Mouse (Mus musculus) hindbrain, embryonic 12.5 days (tissue): ENCODE data around the gene Tdo2. TPM values are rescaled to one million over a fixed set of nuclear protein-coding genes. Genes with fewer than 3 reads are reported as not detected.

Experiments used
- ATAC-seq: fragments of 200-750 bp; cut with Nextera tagmentation; 2 replicates; pipeline ENCODE4 v1.8.0; 2017; ENCODE audit warnings: moderate TSS enrichment; ENCODE audit not compliant: low FRiP score
- H3K27ac ChIP-seq: fragments of 300-500 bp; sonication (generic); 2 replicates; pipeline ENCODE4 v1.5.1; 2016; ENCODE audit warnings: mild to moderate bottlenecking
- H3K27me3 ChIP-seq: fragments of 300-500 bp; sonication (generic); 2 replicates; pipeline ENCODE4 v1.6.1; 2016; ENCODE audit warnings: mild to moderate bottlenecking
- H3K36me3 ChIP-seq: fragments of 300-500 bp; sonication (generic); 2 replicates; pipeline ENCODE4 v1.6.1; 2016; ENCODE audit warnings: mild to moderate bottlenecking
- H3K4me1 ChIP-seq: fragments of 300-500 bp; sonication (generic); 2 replicates; pipeline ENCODE4 v1.6.1; 2016
- H3K4me2 ChIP-seq: fragments of 300-500 bp; sonication (generic); replicated peaks from 2 replicates; pipeline ENCODE4 v1.6.1; 2016; ENCODE audit warnings: mild to moderate bottlenecking
- H3K4me3 ChIP-seq: fragments of 300-500 bp; sonication (generic); 2 replicates; pipeline ENCODE4 v1.5.1; 2016; ENCODE audit warnings: mild to moderate bottlenecking
- H3K9ac ChIP-seq: fragments of 300-500 bp; sonication (generic); 2 replicates; pipeline ENCODE4 v1.6.1; 2016; ENCODE audit warnings: mild to moderate bottlenecking, moderate library complexity
- H3K9me3 ChIP-seq: fragments of 300-500 bp; sonication (generic); replicated peaks from 2 replicates; pipeline ENCODE4 v1.6.1; 2016; ENCODE audit warnings: mild to moderate bottlenecking
- WGBS: fragments of 180-500 bp; shearing (Covaris S2); methylation state at CpG from one replicate; pipeline ENCODE4 v1.1.7; 2016; 5-methylcytosine and 5-hydroxymethylcytosine counted together
- polyA plus RNA-seq: library from polyadenylated mRNA; unstranded; fragments of >200 nt; fragmentation: Nextera tagmentation; extraction: Ambion mirVana; gene quantifications from 2 replicates; pipeline ENCODE4 v1.2.1, GENCODE M21; 2016

The Tdo2 gene
- polyA plus RNA-seq, result not detected in 2 replicates

GRCm38 (mm10) chr3:81976102-81976501 lies at the start of gene Tdo2:
Gene Tdo2 (minus strand): TSS chr3:81976202.
- Histone ChIP-seq H3K4me2 (no peak within 1 kb of the TSS), H3K9me3 (no peaks in the 10 kb centered on the region), H3K4me1 (no peaks in the 10 kb centered on the region), H3K27me3 (no peaks in the 10 kb centered on the region), H3K4me3 (no peak within 1 kb of the TSS), H3K36me3 (no peaks in the 10 kb centered on the region), H3K9ac (no peak within 1 kb of the TSS), H3K27ac (no peak within 1 kb of the TSS)
- ATAC-seq, result no peak

- ATAC-seq, result no peak
- no peaks in the 10 kb centered on the region for H3K4me1 ChIP-seq
Measured at GRCm38 (mm10) chr3:82023065-82023464, 47.1 kb upstream of the Tdo2 start.

GRCm38 (mm10) chr3:82022421-82022920 lies 46.5 kb upstream of the Tdo2 start:
- no peaks in the 10 kb centered on the region for H3K9me3 ChIP-seq
- H3K27ac ChIP-seq, result no peak overlapping the region
- no peak overlapping the region for H3K4me2 ChIP-seq
- H3K9ac ChIP-seq, result no peak overlapping the region
- no peaks in the 10 kb centered on the region for H3K36me3 ChIP-seq
- no peaks in the 10 kb centered on the region for H3K27me3 ChIP-seq
- ATAC-seq, result no peak
- 87% methylated on average over 8 of the region's 8 CpGs for WGBS
- no peaks in the 10 kb centered on the region for H3K4me1 ChIP-seq
- no peak overlapping the region for H3K4me3 ChIP-seq

More at GRCm38 (mm10) chr3:82023065-82023464, 47.1 kb upstream of the Tdo2 start:
- Histone ChIP-seq H3K36me3 (no peaks in the 10 kb centered on the region), H3K27ac (no peak overlapping the region), H3K27me3 (no peaks in the 10 kb centered on the region), H3K9me3 (no peaks in the 10 kb centered on the region), H3K4me3 (no peak overlapping the region), H3K9ac (no peak overlapping the region), H3K4me2 (no peak overlapping the region)
- 82% methylated on average over 3 of the region's 3 CpGs for WGBS

GRCm38 (mm10) chr3:82014148-82014703 lies 38.2 kb upstream of the Tdo2 start:
- Histone ChIP-seq H3K27me3 (no peaks in the 10 kb centered on the region), H3K4me1 (no peaks in the 10 kb centered on the region), H3K36me3 (no peaks in the 10 kb centered on the region), H3K4me3 (no peak overlapping the region), H3K27ac (no peak overlapping the region), H3K9ac (no peak overlapping the region), H3K9me3 (no peaks in the 10 kb centered on the region), H3K4me2 (no peak overlapping the region)
- 41% methylated on average over 7 of the region's 7 CpGs for WGBS
- 0 out of 2 replicates have a peak, but pooled peaks have one; percentile 78 for ATAC-seq

- no peak for ATAC-seq
Measured at GRCm38 (mm10) chr3:82007002-82007401, 31.0 kb upstream of the Tdo2 start.

DNA sequence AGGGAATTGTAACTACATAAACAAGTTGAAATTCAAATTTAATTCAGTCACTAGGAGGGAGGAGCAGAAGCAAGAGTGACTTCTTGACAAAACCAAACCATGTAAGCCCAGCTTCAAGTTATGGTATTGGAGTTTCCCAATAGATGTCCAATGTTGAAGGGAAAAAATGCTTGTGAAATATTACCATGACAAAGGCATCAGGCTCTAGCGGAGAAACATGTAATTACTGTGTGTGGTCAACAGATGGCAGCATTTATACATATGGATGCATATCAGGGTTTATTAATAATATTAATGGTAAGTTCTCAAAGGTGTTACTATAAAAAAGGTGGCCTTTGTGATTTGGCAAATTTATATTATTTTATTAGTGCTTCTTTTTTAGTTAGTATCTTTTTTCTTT lies 20.0 kb upstream of the Tdo2 start:
- no peak overlapping the region for H3K4me3 ChIP-seq
- ATAC-seq, result 0 out of 2 replicates have a peak, but pooled peaks have one; percentile 32
- no peaks in the 10 kb centered on the region for H3K36me3 ChIP-seq
- 5% methylated on average over 1 of the region's 1 CpGs for WGBS
- H3K9me3 ChIP-seq, result no peaks in the 10 kb centered on the region
- H3K4me1 ChIP-seq, result no peaks in the 10 kb centered on the region
- no peak overlapping the region for H3K4me2 ChIP-seq
- no peak overlapping the region for H3K9ac ChIP-seq
- H3K27me3 ChIP-seq, result no peaks in the 10 kb centered on the region
- no peak overlapping the region for H3K27ac ChIP-seq

More at GRCm38 (mm10) chr3:82007002-82007401, 31.0 kb upstream of the Tdo2 start:
- H3K36me3 ChIP-seq, result no peaks in the 10 kb centered on the region
- H3K9ac ChIP-seq, result no peak overlapping the region
- H3K4me1 ChIP-seq, result no peaks in the 10 kb centered on the region
- no peak overlapping the region for H3K4me2 ChIP-seq
- H3K9me3 ChIP-seq, result no peaks in the 10 kb centered on the region
- H3K27me3 ChIP-seq, result no peaks in the 10 kb centered on the region
- H3K27ac ChIP-seq, result no peak overlapping the region
- 94% methylated on average over 1 of the region's 1 CpGs for WGBS
- H3K4me3 ChIP-seq, result no peak overlapping the region

- Histone ChIP-seq H3K4me3 (no peak overlapping the region), H3K27me3 (no peaks in the 10 kb centered on the region), H3K4me1 (no peaks in the 10 kb centered on the region), H3K27ac (no peak overlapping the region), H3K36me3 (no peaks in the 10 kb centered on the region), H3K4me2 (no peak overlapping the region), H3K9ac (no peak overlapping the region), H3K9me3 (no peaks in the 10 kb centered on the region)
- WGBS, result 39% methylated on average over 4 of the region's 4 CpGs
- ATAC-seq, result no peak
Measured at GRCm38 (mm10) chr3:81995371-81995770, 19.4 kb upstream of the Tdo2 start.

DNA sequence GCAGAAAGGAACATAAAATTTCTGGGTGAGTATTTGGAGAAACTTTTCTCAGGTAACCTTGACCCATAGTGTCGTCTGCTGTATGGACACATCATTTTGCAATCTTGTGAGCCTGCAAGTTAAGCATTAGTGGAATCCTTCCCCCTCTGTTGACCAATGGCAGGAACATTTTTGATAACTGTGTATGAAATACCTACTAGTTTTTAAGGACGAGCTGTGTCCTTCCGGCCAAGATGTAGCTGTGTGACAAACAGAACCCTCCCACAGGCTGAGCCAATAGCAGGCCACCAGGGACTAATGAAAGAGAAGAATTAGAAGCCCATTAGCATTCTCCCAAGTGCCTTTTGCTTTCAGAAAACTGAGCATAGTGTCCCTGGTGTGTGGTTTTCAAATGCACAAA lies 14.5 kb upstream of the Tdo2 start:
- ATAC-seq, result no peak
- WGBS, result 72% methylated on average over 3 of the region's 3 CpGs
- Histone ChIP-seq H3K27me3 (no peaks in the 10 kb centered on the region), H3K9ac (no peak overlapping the region), H3K27ac (no peak overlapping the region), H3K9me3 (no peaks in the 10 kb centered on the region), H3K4me3 (no peak overlapping the region), H3K36me3 (no peaks in the 10 kb centered on the region), H3K4me1 (no peaks in the 10 kb centered on the region), H3K4me2 (no peak overlapping the region)

GRCm38 (mm10) chr3:81989692-81990141 lies 13.7 kb upstream of the Tdo2 start:
- H3K4me3 ChIP-seq, result no peak overlapping the region
- H3K9ac ChIP-seq, result no peak overlapping the region
- 40% methylated on average over 2 of the region's 2 CpGs for WGBS
- ATAC-seq, result no peak
- H3K4me2 ChIP-seq, result no peak overlapping the region
- no peaks in the 10 kb centered on the region for H3K9me3 ChIP-seq
- H3K27me3 ChIP-seq, result no peaks in the 10 kb centered on the region
- no peak overlapping the region for H3K27ac ChIP-seq
- H3K4me1 ChIP-seq, result no peaks in the 10 kb centered on the region
- no peaks in the 10 kb centered on the region for H3K36me3 ChIP-seq

DNA sequence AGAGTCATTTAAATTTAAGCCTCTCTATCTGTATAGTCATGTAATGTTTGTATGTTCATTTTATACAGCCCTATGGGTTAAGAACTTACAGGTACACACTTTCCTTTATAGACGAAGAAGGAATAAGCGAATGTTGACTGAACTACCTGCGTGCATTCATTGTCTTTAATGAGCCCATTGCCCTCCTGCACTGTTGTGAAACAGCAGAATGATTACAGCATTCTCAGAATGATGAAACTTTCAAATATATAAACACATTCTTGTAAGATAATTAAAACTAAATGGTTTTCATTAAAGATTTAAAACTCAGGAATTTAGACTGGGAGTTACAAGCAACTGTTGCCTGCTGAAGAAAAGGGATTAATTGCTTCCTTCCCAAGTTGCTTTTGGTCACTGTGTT lies 11.6 kb upstream of the Tdo2 start:
- Histone ChIP-seq H3K4me2 (no peak overlapping the region), H3K4me1 (no peaks in the 10 kb centered on the region), H3K4me3 (no peak overlapping the region), H3K9ac (no peak overlapping the region), H3K9me3 (no peaks in the 10 kb centered on the region), H3K36me3 (no peaks in the 10 kb centered on the region), H3K27me3 (no peaks in the 10 kb centered on the region), H3K27ac (no peak overlapping the region)
- no peak for ATAC-seq
- WGBS, result 96% methylated on average over 3 of the region's 3 CpGs

GRCm38 (mm10) chr3:81986103-81986502 lies 10.1 kb upstream of the Tdo2 start:
- H3K4me2 ChIP-seq, result no peak overlapping the region
- ATAC-seq, result no peak
- H3K4me1 ChIP-seq, result no peaks in the 10 kb centered on the region
- H3K9ac ChIP-seq, result no peak overlapping the region
- H3K36me3 ChIP-seq, result no peaks in the 10 kb centered on the region
- no peaks in the 10 kb centered on the region for H3K27me3 ChIP-seq
- no peak overlapping the region for H3K27ac ChIP-seq
- no peaks in the 10 kb centered on the region for H3K9me3 ChIP-seq
- 88% methylated on average over 2 of the region's 2 CpGs for WGBS
- no peak overlapping the region for H3K4me3 ChIP-seq

GRCm38 (mm10) chr3:81985100-81985499 lies 9.1 kb upstream of the Tdo2 start:
- H3K27ac ChIP-seq, result no peak overlapping the region
- H3K36me3 ChIP-seq, result no peaks in the 10 kb centered on the region
- H3K4me1 ChIP-seq, result no peaks in the 10 kb centered on the region
- H3K4me2 ChIP-seq, result no peak overlapping the region
- no peak overlapping the region for H3K9ac ChIP-seq
- WGBS, result 64% methylated on average over 1 of the region's 1 CpGs
- no peak for ATAC-seq
- H3K9me3 ChIP-seq, result no peaks in the 10 kb centered on the region
- H3K4me3 ChIP-seq, result no peak overlapping the region
- H3K27me3 ChIP-seq, result no peaks in the 10 kb centered on the region
